Mouse (Mus musculus) midbrain, embryonic 11.5 days (tissue): ENCODE data around the gene Psme1. TPM values are rescaled to one million over a fixed set of nuclear protein-coding genes. Genes with fewer than 3 reads are reported as not detected.
A peak's percentile ranks its signal among the peaks of the same experiment; 100 is the strongest.

ENCODE experiments used
- ATAC-seq: fragments of 200-750 bp; cut with Nextera tagmentation; 2 replicates; pipeline ENCODE4 v1.8.0; 2017; ENCODE audit warnings: moderate TSS enrichment, moderate library complexity; ENCODE audit not compliant: low FRiP score
- DNase-seq: peaks from one replicate; pipeline ENCODE4 v3.0.0; 2015; ENCODE audit warnings: low spot score; ENCODE audit errors: missing footprints
- H3K27ac ChIP-seq: fragments of 300-500 bp; sonication (generic); 2 replicates; pipeline ENCODE4 v1.5.1; 2014; ENCODE audit warnings: low read depth, low read length
- H3K27me3 ChIP-seq: fragments of 300-500 bp; sonication (generic); 2 replicates; pipeline ENCODE4 v1.6.1; 2014; ENCODE audit warnings: mild to moderate bottlenecking, low read length, moderate library complexity, mixed read lengths; ENCODE audit not compliant: control insufficient read depth, insufficient read depth
- H3K36me3 ChIP-seq: fragments of 300-500 bp; sonication (generic); 2 replicates; pipeline ENCODE4 v1.6.1; 2014; ENCODE audit warnings: mild to moderate bottlenecking, low read length, moderate library complexity, mixed read lengths; ENCODE audit not compliant: control insufficient read depth, insufficient read depth
- H3K4me1 ChIP-seq: fragments of 300-500 bp; sonication (generic); 2 replicates; pipeline ENCODE4 v1.6.1; 2014; ENCODE audit warnings: low read length; ENCODE audit not compliant: control insufficient read depth, insufficient read depth
- H3K4me2 ChIP-seq: fragments of 300-500 bp; sonication (generic); 2 replicates; pipeline ENCODE4 v1.6.1; 2014; ENCODE audit warnings: mild to moderate bottlenecking, moderate library complexity
- H3K4me3 ChIP-seq: fragments of 300-500 bp; sonication (generic); 2 replicates; pipeline ENCODE4 v1.5.1; 2014; ENCODE audit warnings: low read depth, low read length
- H3K9ac ChIP-seq: fragments of 300-500 bp; sonication (generic); 2 replicates; pipeline ENCODE4 v1.6.1; 2014; ENCODE audit warnings: low read length
- H3K9me3 ChIP-seq: fragments of 300-500 bp; sonication (generic); 2 replicates; pipeline ENCODE4 v1.6.1; 2016; ENCODE audit warnings: low read length; ENCODE audit not compliant: control insufficient read depth
- WGBS: fragments of 180-500 bp; shearing (Covaris S2); extraction: QIAGEN DNeasy Blood & Tissue Kit; methylation state at CpG from one replicate; pipeline ENCODE4 v1.1.7; 2014; 5-methylcytosine and 5-hydroxymethylcytosine counted together
- polyA plus RNA-seq: library from polyadenylated mRNA; unstranded; fragments of >200 nt; fragmentation: Nextera tagmentation; extraction: Ambion mirVana; gene quantifications from 2 replicates; pipeline ENCODE4 v1.2.1, GENCODE M21; 2014

Gene Psme1
- polyA plus RNA-seq, 1 experiment from 2014 or later, result 111 TPM

- H3K4me2 ChIP-seq, result no peak overlapping the region
- WGBS, result 81% methylated on average over 23 of the region's 23 CpGs
- no peaks in the 10 kb centered on the region for H3K9me3 ChIP-seq
Observed at GRCm38 (mm10) chr14:55579511-55580496, 1.9 kb downstream of the Psme1 start.

GRCm38 (mm10) chr14:55580731-55581130 lies 2.8 kb downstream of the Psme1 start:
- no peaks in the 10 kb centered on the region for H3K9me3 ChIP-seq
- ATAC-seq (no peak), DNase-seq (no peak)
- no peaks in the 10 kb centered on the region for H3K27me3 ChIP-seq
- no peak overlapping the region; the same call in 1 of the 2 replicates for H3K27ac ChIP-seq
- peaks cover 9% of the 10 kb centered on the region; the same call in 1 of the 2 replicates for H3K36me3 ChIP-seq
- no peak overlapping the region for H3K9ac ChIP-seq
- no peak overlapping the region for H3K4me3 ChIP-seq
- WGBS, result 94% methylated on average over 16 of the region's 16 CpGs
- no peak overlapping the region for H3K4me2 ChIP-seq
- peaks cover 13% of the 10 kb centered on the region for H3K4me1 ChIP-seq

More at GRCm38 (mm10) chr14:55579511-55580496, 1.9 kb downstream of the Psme1 start:
- ATAC-seq (no peak), DNase-seq (no peak)
- Histone ChIP-seq H3K27ac (no peak overlapping the region), H3K4me3 (no peak overlapping the region), H3K9ac (no peak overlapping the region), H3K36me3 (peaks cover 9% of the 10 kb centered on the region; the same call in 1 of the 2 replicates), H3K27me3 (no peaks in the 10 kb centered on the region), H3K4me1 (peaks cover 13% of the 10 kb centered on the region)

GRCm38 (mm10) chr14:55581981-55582681 lies 4.2 kb downstream of the Psme1 start:
- Histone ChIP-seq H3K4me1 (peaks cover 13% of the 10 kb centered on the region), H3K9me3 (no peaks in the 10 kb centered on the region), H3K4me3 (no peak overlapping the region), H3K36me3 (peaks cover 9% of the 10 kb centered on the region; the same call in 1 of the 2 replicates), H3K27me3 (no peaks in the 10 kb centered on the region), H3K9ac (no peak overlapping the region), H3K27ac (no peak overlapping the region), H3K4me2 (no peak overlapping the region)
- no peak for DNase-seq
- ATAC-seq, result no peak
- 75% methylated on average over 9 of the region's 9 CpGs for WGBS

GRCm38 (mm10) chr14:55584303-55584701 lies 6.4 kb downstream of the Psme1 start:
- Histone ChIP-seq H3K4me3 (peak overlapping the region; percentile 43), H3K27me3 (no peaks in the 10 kb centered on the region), H3K27ac (no peak overlapping the region), H3K36me3 (peaks cover 9% of the 10 kb centered on the region; the same call in 1 of the 2 replicates), H3K4me2 (peak overlapping the region; percentile 60), H3K4me1 (peaks cover 2% of the 10 kb centered on the region), H3K9me3 (no peaks in the 10 kb centered on the region), H3K9ac (peak overlapping the region; percentile 65)
- DNase-seq (no peak), ATAC-seq (no peak)
- 31% methylated on average over 5 of the region's 5 CpGs for WGBS

- DNase-seq (peak; percentile 89), ATAC-seq (peak; percentile 75)
- H3K27me3 ChIP-seq, result no peaks in the 10 kb centered on the region
- H3K4me3 ChIP-seq, result peak within 1 kb of the TSS; percentile 43
- H3K4me2 ChIP-seq, result peak within 1 kb of the TSS; percentile 60
- H3K27ac ChIP-seq, result no peak within 1 kb of the TSS
- no peaks in the 10 kb centered on the region for H3K9me3 ChIP-seq
- H3K4me1 ChIP-seq, result peaks cover 2% of the 10 kb centered on the region
- H3K36me3 ChIP-seq, result peaks cover 9% of the 10 kb centered on the region; the same call in 1 of the 2 replicates
- WGBS, result 2% methylated on average over 43 of the region's 43 CpGs
- H3K9ac ChIP-seq, result peak within 1 kb of the TSS; percentile 65
Observed at GRCm38 (mm10) chr14:55584702-55585565, 7.0 kb downstream of the Psme1 start, which contains the start of gene Emc9. Emc9 (minus strand) TSS chr14:55585302.

GRCm38 (mm10) chr14:55585566-55585960 lies 7.6 kb downstream of the Psme1 start:
- no peak for DNase-seq
- Histone ChIP-seq H3K27me3 (no peaks in the 10 kb centered on the region), H3K4me3 (no peak overlapping the region), H3K4me2 (no peak overlapping the region; the same call in 1 of the 2 replicates), H3K27ac (no peak overlapping the region), H3K9me3 (no peaks in the 10 kb centered on the region), H3K36me3 (peaks cover 9% of the 10 kb centered on the region; the same call in 1 of the 2 replicates), H3K4me1 (peaks cover 7% of the 10 kb centered on the region), H3K9ac (no peak overlapping the region)
- no peak for ATAC-seq
- 65% methylated on average over 6 of the region's 6 CpGs for WGBS

- ATAC-seq (no peak), DNase-seq (no peak)
- H3K36me3 ChIP-seq, result peaks cover 5% of the 10 kb centered on the region; the same call in 1 of the 2 replicates
- H3K27ac ChIP-seq, result no peak overlapping the region
- no peaks in the 10 kb centered on the region for H3K27me3 ChIP-seq
- H3K4me2 ChIP-seq, result no peak overlapping the region
- 98% methylated on average over 2 of the region's 2 CpGs for whole genome bisulfite sequencing
- no peak overlapping the region for H3K4me3 ChIP-seq
- H3K9ac ChIP-seq, result no peak overlapping the region
- H3K9me3 ChIP-seq, result no peaks in the 10 kb centered on the region
- H3K4me1 ChIP-seq, result peaks cover 7% of the 10 kb centered on the region
Observed at GRCm38 (mm10) chr14:55586149-55586548, 8.2 kb downstream of the Psme1 start.

GRCm38 (mm10) chr14:55589271-55589670 lies 11.3 kb downstream of the Psme1 start:
- Histone ChIP-seq H3K9ac (no peak overlapping the region), H3K4me2 (no peak overlapping the region), H3K36me3 (peaks cover 5% of the 10 kb centered on the region; the same call in 1 of the 2 replicates), H3K9me3 (no peaks in the 10 kb centered on the region), H3K27ac (no peak overlapping the region), H3K4me1 (peaks cover 17% of the 10 kb centered on the region), H3K27me3 (no peaks in the 10 kb centered on the region), H3K4me3 (no peak overlapping the region)
- ATAC-seq, result no peak
- DNase-seq, result peak; percentile 26
- 92% methylated on average over 5 of the region's 5 CpGs for WGBS
